Mouse (Mus musculus) megakaryocyte progenitor cell, adult 5-6 weeks (primary cell): ENCODE measurements around the gene Sh3pxd2b. TPM values are rescaled to one million over a fixed set of nuclear protein-coding genes. Genes with fewer than 3 reads are reported as not detected.

Experiments used
- total RNA-seq, 2 experiments: library from RNA; stranded (forward) in 1 of 2; stranded (reverse) in 1 of 2; fragments of 157-497, 149-512 nt in 1 of 2; fragments of 200-1000 nt in 1 of 2; gene quantifications; 2 replicates each; pipeline versions ENCODE4 v1.2.3 to v1.2.4; 2015 to 2017

Gene Sh3pxd2b
- total RNA-seq, 2 experiments from 2014 or later = 2.4 to 6.1 TPM

Other genes starting within 250 kb of the Sh3pxd2b start
- gene Il9r, start 147.5 kb upstream of the Sh3pxd2b start, total RNA-seq (2015) = 0.07 TPM in 1 of 2 replicates, not detected in the other
- 0.30 TPM in 1 of 2 replicates, not detected in the other for gene Il9r, start 147.5 kb upstream of the Sh3pxd2b start, total RNA-seq (2017)
- gene Snrnp25, start 142.4 kb upstream of the Sh3pxd2b start, total RNA-seq (2015) = 56.5 and 60.4 TPM in 2 replicates
- 70.3 and 82.6 TPM in 2 replicates for gene Snrnp25, start 142.4 kb upstream of the Sh3pxd2b start, total RNA-seq (2017)
- 0.22 TPM in 1 of 2 replicates, not detected in the other for gene Rhbdf1, start 125.5 kb upstream of the Sh3pxd2b start, total RNA-seq (2015)
- 0.25 and 2.9 TPM in 2 replicates for gene Rhbdf1, start 125.5 kb upstream of the Sh3pxd2b start, total RNA-seq (2017)
- 5.4 and 7.1 TPM in 2 replicates for gene Mpg, start 121.3 kb upstream of the Sh3pxd2b start, total RNA-seq (2015)
- 5.3 and 7.8 TPM in 2 replicates for gene Mpg, start 121.3 kb upstream of the Sh3pxd2b start, total RNA-seq (2017)
- gene Nprl3, start 80.1 kb upstream of the Sh3pxd2b start, total RNA-seq (2015) = 15.1 and 16.2 TPM in 2 replicates
- gene Nprl3, start 80.1 kb upstream of the Sh3pxd2b start, total RNA-seq (2017) = 14.4 and 17.2 TPM in 2 replicates
- not detected in 2 replicates for gene Hba-x, start 71.4 kb upstream of the Sh3pxd2b start, total RNA-seq (2015)
- not detected in 2 replicates for gene Hba-x, start 71.4 kb upstream of the Sh3pxd2b start, total RNA-seq (2017)
- 14.0 and 28.9 TPM in 2 replicates for gene Hba-a1, start 64.3 kb upstream of the Sh3pxd2b start, total RNA-seq (2015)
- gene Hba-a1, start 64.3 kb upstream of the Sh3pxd2b start, total RNA-seq (2017) = 9.4 and 10.0 TPM in 2 replicates
- gene Hbq1b, start 60.9 kb upstream of the Sh3pxd2b start, total RNA-seq (2015) = not detected in 2 replicates
- not detected in 2 replicates for gene Hbq1b, start 60.9 kb upstream of the Sh3pxd2b start, total RNA-seq (2017)
- 26.3 and 54.4 TPM in 2 replicates for gene Hba-a2, start 51.3 kb upstream of the Sh3pxd2b start, total RNA-seq (2015)
- gene Hba-a2, start 51.3 kb upstream of the Sh3pxd2b start, total RNA-seq (2017) = 25.3 and 31.4 TPM in 2 replicates
- gene Hbq1a, start 47.8 kb upstream of the Sh3pxd2b start, total RNA-seq (2015) = not detected in 2 replicates
- not detected in 2 replicates for gene Hbq1a, start 47.8 kb upstream of the Sh3pxd2b start, total RNA-seq (2017)
- gene Ubtd2, start 107.5 kb downstream of the Sh3pxd2b start, total RNA-seq (2015) = 6.5 and 9.7 TPM in 2 replicates
- gene Ubtd2, start 107.5 kb downstream of the Sh3pxd2b start, total RNA-seq (2017) = 2.6 and 4.0 TPM in 2 replicates
- 1.7 TPM in 1 of 2 replicates, not detected in the other for gene Efcab9, start 184.3 kb downstream of the Sh3pxd2b start, total RNA-seq (2015)
- 0.50 and 1.2 TPM in 2 replicates for gene Efcab9, start 184.3 kb downstream of the Sh3pxd2b start, total RNA-seq (2017)
- 12.8 and 15.8 TPM in 2 replicates for gene Stk10, start 185.5 kb downstream of the Sh3pxd2b start, total RNA-seq (2015)
- gene Stk10, start 185.5 kb downstream of the Sh3pxd2b start, total RNA-seq (2017) = 15.7 and 16.8 TPM in 2 replicates